Mouse (Mus musculus) neural tube, embryonic 10.5 days (tissue): ENCODE results near the gene Ndufs2.
A peak's percentile ranks its signal among the peaks of the same experiment; 100 is the strongest.

Experiments used
- DNase-seq: peaks from one replicate; pipeline ENCODE4 v3.0.0-alpha.2; 2017; ENCODE audit warnings: low spot score; ENCODE audit errors: extremely low spot score

Gene Ndufs2

DNA sequence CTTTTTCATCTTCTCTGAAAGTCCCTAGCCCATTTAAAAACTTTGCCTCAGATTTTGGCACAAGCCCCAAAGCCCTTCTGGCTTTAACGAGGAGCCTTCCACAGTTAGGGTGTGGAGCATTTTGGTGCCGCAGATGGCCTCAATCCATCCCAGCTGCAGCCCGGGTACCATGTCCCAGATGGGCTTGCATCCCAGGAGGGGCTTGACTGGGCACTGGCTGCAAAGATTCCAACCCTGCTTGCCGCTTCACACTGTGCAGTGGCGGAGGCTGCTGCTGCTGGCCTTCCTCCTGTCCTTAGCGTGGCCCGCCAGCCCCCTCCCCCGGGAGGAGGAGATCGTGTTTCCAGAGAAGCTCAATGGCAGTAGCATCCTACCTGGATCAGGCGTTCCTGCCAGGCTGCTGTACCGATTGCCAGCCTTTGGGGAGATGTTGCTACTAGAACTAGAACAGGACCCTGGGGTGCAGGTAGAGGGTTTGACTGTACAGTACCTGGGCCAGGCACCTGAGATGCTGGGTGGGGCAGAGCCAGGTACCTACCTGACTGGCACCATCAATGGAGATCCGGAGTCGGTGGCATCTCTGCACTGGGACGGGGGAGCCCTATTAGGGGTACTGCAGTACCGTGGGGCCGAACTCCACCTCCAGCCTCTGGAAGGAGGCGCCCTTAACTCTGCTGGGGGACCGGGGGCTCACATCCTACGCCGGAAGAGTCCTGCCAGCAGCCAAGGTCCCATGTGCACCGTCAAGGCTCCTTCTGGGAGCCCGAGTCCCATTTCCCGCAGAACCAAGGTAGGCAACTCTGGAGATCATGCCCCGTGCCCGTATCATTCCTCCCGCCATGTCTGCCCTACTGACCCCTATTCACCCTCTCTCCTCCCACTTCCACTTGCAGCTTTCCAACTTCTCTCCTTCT is at the start of gene Ndufs2:
Gene Ndufs2 (minus strand): TSS at position 709 of the 914 bp plus-strand sequence.
- peak; percentile 50 for DNase-seq

DNA sequence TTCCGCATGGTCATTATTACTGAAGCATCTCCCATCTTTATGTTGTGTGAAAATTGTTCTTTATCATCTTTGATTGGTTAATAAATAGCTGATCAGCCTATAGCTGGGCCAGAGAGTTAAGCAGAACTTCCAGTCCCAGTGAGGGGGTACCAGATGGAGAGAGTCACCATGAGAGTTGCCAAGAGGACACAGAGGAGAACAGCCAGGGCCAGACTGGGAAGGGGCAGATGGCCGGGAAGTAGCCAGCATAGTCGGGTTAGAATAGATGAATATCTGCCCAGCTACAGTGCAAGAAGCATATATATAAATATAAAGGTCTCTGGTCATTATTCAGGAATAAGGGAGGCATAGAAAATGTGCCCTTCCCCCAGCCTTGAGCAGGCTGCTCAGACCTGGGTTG is 47.0 kb upstream of the Ndufs2 start:
- no peak for DNase-seq

DNA sequence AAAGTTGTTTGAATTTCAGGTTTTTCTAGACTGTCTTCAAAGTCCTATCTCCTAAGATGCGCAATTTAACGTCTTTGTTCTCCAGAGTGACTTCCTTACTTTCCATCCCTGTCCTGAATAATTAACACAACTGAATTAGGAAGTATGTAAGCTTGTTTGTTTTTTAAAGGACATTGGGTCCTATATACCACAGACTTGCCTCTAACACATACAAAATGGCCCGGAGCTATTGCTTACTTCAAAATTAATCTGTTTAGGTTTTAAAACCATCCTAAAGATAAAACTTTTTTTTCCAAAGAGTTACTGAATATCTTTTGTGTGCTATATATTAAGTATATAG is 43.8 kb upstream of the Ndufs2 start:
- no peak for DNase-seq

DNA sequence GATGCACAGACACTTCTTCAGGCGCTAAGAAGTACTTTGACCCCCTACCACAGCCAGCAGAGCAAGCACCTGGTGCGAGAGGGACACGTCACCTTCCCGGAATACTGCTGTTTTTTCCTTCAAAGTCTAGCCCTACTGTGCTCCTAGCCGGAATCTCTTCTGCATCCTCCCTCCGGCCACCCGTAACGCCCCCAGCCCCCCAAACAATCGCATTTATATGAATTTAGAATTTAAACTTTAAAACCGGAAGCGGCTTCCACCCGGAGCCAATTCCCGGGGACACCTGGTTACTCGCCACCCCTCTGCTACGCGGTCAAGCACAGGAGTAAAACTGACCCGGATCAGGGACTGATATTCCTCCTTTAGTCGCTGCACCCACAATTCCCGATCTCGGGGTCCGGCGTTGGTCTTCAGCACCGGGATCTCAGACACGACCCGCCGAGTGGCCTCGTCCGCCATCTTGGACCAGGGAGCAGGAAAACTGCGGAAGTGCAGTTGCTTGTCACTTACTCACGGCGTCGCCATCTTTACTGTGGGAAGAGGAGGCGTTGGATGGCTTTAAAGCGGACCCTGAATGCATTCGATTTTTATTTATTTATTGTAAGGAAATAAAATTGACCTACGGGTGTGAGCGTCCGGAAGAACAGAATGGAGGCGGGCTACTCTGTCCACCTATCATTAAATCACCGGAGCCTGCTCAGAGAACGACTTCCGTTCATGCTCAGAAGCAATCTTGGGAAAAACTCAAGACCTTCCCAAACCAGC is 43.3 kb upstream of the Ndufs2 start, which contains the start of gene Ufc1:
Gene Ufc1 (minus strand): TSS at position 727 of the 765 bp plus-strand sequence.
- peak; percentile 84 for DNase-seq

DNA sequence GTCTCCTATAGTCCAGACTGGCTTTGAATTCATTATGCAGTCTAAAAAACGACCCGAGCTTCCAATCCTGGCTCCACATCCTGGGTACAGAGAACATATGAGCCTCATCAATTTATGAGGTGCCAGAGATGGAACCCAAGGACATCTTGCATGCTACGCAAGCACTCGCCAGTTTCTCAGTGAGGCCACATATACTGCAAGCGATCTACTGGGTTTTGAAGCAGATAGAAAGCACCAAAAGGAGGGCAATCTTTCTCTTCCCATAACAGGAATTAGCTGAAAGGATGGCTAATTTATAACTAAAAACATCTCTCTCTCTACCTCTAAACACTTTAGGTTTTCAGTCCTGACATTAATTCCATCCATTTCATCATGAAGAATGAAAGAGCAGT is 42.7 kb upstream of the Ndufs2 start:
- no peak for DNase-seq

DNA sequence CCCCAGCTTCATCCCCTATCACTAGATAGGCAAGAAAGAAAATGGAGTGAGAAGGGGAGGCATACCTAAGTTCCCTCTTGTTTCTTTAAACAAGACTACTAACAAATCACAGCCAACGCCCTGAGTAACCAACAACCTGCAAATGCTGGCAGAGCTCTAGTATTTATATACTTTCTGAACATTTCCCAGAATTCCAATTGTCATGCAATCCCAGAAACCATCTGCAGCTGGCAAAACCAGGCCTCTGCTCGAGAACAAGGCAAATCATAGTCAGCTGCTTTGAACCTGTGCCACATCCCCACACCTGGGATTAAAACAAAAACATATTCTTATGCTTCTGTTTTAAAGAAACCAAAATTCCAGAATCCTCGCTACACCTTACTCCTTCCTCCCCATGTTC is 42.2 kb upstream of the Ndufs2 start:
- no peak for DNase-seq

DNA sequence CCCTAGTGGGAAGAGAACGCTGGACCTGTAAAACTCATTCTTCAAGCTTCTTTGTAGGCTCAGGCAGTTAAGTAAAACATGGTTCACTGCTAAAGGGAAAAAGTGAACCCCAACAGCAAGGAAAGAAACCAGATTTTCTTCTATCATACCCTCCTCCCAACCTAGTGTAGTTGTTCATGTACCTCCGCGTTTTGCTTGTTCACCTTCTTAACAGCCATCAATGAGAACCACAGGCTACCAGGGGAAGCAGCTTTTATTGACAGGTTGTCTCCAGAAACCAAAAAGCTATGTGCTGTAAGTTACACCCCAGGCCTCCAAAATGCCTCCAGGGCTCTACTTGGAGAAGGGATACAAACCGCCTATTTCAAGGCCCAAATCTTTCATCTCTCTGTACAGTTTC is 37.1 kb upstream of the Ndufs2 start:
- DNase-seq, result no peak

DNA sequence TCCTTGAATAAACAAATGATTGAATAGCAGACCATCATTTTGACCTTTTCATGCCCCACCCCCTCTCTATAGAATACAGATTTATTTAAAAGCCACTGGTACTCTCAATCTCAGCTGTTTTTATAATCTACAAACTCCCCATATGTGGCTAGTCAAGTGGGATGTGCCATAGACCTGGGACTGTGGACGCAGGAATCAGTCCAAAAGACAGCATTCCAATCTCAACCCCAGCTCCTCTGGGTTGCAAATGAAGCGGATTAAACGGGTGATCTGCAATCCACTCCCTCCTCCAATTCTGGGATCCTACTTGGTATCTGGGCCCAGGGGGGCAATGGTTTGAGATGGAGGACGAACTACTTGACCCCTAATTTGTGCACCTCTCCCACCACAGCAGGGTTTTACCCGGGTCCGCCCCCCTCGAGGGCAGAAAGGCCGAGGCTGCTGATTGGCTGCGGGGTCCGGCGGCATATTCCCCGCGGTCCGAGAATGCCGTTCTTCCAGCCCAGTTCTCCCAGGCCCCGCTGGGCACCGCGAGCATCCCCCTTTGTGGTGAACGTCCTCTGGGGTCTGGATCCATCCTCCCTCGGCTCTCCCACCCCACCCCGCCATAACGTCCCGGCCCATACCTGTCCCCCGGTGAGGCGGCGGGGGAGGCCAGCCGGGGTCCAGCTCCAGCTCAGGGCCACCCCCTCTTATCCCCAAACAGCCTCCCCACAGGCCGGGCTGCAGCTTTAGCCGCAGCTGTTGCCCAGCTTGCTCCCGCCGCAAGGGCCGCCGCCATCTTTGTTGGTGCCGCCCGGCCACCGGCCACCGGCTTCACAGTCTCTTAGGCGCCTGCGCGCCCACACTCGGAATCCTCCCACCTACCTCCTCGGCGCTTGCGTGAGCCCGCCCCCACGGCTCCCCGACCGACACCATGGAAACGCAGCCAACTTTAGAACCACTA is 36.2 kb upstream of the Ndufs2 start, which contains the start of gene Usp21:
Gene Usp21 (minus strand): TSS at position 856 of the 946 bp plus-strand sequence.
- peak; percentile 92 for DNase-seq

DNA sequence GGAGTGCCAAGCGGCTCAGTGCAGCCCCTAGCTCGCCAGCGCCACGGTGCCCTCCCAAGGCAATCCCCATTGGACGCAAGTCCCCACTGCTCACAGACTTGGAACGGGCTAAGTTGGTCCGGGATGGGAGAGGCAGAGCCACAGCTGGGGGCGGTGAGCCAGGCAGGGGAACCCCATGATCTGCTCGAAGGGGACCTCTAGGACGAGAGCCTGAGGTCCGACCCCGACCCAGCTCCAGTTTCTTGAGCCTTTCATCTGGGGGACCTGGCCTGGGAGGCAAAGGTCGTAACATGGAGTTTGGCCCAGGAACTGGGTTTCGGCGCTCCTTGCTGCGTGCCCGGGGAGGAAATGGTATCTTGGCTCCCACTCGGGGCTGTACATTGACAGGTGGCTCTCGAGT is 35.3 kb upstream of the Ndufs2 start:
- peak; percentile 11 for DNase-seq

DNA sequence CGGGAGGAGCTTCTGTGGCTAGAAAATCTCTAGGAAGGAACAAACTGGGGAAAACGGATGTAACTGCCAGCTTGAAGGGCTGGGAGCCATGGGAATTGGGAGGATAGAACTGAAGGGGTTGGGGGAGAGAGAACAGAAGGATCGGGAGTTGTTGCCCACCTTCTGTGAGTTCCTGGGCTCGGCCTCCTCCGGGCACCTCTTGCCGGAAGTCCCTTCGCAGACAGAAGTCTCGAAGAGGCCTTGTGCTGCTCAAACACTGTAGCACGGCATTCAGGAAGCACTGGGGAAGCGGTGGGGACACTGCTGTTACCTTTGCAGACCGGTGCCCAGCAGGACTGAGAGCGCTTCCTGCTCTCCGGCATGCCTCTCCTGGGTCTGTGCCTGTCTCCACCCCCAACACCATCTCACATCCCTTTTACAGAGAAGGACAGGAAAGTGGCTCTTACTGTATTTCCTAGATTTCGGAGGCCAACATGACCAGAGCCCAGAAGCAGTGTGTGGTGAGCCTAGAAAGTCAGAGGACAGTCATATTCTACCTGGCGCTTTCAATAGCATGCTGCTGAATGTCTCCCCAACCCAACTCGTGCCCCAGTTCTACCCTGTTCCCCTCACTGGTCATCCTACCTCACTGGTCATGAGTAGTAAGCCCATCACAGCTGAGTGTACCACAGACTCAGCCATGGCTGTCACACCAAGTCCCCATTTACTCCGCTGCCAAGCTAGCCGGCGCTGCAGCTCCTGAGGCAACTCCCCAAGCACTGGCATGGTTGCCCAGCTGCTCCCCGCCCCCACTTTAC is 34.1 kb upstream of the Ndufs2 start:
- DNase-seq, result peak; percentile 10

DNA sequence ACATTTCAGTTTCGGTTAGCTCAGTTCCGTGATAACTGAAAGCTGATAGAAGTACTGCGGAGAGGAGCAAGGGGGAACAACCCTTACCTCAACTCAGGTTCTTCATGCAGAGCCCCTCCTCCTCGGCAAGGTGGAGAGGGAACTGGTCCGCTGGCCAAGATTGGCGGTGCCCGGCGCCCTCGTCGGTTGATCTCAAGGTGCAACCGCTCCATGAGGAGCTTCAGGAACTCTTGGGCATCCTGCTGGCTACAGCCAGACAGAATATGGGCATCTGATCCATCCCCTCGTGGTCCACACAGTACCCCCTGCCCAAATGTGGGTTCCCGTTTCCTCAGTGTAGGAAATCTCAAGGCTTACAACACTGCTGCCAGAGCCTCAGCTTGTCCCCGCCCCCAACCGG is 33.3 kb upstream of the Ndufs2 start:
- no peak for DNase-seq

DNA sequence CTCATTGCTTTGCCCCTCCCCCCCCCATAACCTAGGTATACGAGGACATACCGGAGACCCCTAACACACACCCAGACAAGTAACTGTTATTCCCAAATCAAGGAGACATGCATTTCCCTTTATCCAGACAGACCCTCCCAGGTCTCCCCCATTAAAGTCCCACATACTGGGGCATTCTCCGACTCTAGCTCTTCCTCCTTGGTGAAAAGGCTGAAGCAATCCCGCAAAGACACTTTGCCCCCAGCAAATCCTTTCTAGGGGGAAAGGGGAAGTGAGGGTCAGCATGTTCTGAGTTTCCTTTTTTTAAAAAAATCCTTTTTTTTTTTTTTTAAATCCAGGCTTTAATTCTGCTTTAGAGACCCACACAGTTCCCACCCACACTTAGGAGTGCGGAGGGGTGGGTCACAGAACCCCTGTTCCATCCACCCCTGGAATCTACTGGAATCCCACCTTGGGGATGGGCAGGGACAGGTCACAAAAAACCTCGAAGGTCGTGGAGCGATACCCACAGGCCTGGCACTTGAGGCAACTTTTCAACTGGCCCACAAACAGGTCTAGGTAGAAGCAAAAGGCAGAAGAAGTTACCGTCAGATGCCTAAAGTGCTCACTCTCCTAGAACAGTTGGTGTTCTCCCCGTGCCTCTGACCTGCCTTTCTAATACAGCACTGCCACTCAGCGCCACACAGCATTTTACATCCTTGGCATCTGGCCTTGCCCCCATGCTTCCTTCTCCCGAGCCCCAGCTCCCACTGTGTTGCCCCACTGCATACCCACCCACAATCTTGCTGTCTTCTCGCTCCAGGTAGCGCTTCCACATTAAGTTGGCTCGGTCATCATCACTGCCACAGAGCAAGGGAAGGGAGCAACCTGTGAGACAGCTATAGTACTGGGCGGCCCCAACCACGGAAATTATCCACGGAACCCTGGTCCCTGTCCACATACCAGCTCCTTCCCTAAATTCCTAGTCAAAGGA is 32.3 kb upstream of the Ndufs2 start:
- no peak for DNase-seq

DNA sequence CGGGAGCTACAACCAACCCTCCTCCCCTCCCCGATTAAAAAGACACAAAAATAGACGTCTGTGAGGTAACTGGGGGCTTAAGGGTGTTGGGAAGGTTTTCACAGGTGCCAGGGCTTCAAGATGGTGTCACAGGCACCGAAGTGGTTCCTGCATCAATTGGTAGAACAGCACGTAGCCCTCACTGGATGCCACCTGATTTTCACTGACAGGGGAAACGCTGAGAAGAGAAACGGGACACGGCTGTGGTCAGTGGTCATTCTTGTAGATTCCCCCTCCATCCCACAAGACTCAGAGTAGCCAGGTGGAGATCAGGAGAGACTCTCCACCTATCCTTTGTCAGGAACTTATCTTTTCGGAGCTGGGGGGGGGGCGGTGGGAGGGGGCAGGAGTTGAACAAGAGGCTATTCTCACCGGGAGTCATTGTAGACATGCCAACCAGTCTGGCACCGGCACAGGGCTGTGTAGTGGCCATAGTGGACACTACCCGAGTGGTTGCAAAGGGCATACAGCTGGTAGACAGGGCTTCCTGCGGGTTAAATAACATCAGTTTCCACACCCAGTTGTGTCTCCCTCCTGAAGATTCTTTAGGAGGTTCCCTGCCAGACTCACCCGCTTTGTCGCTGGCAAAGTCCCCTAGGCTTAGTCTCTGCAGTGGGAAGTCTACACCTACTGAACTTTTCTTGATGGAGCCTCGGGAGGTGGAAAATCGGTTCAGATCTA is 31.1 kb upstream of the Ndufs2 start:
- DNase-seq, result no peak

DNA sequence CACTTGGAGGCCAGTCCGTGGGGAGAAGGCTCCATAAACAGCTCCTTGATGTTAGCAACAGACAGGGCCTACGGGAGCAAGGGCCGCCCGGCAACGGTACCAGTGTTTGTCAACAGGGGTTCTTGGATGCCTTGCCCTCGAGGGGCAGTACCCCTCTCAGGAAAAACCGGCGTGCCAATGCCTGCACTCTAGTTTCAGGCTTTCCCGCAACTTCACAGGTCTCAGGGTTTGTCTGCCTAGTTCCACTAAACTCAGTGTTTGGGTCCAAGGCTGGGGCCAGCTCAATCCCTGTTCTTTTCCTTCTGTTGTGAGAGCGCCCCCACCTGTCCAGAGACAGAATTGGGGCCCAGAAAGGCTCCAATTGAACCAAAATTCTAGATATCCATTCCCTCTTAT is 30.3 kb upstream of the Ndufs2 start:
- no peak for DNase-seq

DNA sequence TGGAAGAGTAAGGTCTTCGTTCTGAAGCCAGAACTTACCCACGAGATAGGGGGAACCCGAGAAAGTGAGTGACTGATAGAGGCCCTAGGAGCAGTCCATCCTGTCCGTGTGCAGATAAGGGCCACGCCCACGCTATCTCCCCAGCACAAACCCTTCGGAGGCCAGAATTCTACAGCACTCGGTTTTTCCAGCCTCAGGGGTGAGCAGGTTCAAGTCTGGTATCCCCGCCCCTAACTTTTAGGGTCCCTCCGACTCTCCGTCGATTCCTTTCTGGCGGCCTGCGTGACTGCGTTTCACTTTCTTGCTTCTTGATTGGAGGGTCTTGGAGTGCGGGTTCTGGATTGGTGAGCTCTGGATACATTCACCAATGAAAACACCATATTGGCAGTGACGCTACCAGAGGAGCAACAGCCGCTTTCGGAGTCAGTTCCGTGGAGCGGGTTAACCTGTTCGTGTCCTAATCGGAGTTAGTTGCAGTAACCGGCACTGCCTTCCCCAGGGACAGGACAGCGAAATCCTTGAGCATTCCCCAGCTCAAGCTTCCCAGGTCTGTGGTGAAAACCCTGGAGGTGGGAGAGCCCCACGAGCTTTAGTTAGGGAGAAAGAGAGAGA is 29.8 kb upstream of the Ndufs2 start, which contains the start of gene Ppox:
Gene Ppox (minus strand): TSS at position 271 of the 612 bp plus-strand sequence.
- peak; percentile 85 for DNase-seq

DNA sequence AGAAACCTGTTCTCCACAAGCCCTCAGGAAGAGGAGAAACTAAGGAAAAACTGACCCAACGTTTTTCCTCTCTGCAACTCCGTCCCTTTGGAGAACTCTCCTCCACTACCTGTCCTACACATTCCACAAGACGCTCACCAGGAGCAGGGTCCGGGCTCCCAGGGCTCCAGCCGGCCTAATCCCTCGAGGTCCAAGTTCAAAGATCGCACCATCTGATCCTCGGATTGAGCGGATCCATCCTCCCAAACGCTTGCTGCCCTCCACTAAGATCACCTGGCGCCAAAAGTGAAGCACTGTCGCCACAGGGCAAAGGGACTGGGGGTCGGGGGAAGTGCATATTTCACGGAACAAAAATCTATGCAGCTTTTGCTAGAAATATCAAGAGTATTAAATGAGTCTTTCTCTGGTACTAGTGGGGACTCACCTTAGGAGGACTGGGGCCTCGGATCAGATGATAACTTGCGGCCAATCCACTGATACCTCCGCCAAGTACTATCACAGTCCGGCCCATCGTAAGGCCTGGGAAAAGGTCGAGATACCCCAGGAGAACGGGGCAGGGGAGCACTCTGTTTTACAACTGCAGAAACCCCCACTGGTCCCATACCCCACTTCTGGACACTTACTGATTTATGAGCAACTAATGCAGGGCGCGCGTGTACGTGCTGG is 29.2 kb upstream of the Ndufs2 start:
- DNase-seq, result no peak

DNA sequence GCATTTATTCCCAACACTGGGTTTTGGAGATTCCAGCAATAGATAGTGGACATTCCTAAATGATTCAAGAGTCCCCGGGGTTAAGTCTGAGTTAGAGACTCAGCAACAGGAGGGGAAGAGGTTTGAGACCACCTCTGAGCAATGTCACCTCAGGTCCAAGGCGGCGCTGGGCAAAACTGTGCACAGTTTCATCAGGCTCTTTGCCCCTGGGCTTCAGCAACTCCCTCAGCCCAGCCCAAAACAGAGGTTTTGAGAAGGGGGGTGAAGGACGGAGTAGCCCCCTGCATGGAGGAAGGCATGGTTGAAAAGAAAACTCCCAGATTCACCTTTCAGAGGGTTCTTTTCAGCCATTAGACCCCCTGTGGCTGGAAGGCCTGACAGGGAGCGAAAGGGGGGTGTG is 28.5 kb upstream of the Ndufs2 start:
- no peak for DNase-seq
